Mouse (Mus musculus): Measurements from ENCODE around the gene Klc3. TPM values are rescaled to one million over a fixed set of nuclear protein-coding genes. Genes with fewer than 3 reads are reported as not detected.

Klc3 gene
- total and polyA plus RNA-seq, 3 experiments, result 0.17 to 3.9 TPM; not detected in 1

- in situ Hi-C loops (cut with MboI; ENCODE audit: low pct_ligation_motif_present, low pct_unique_long_range_greater_than_20kb, low sequenced_read_pairs), result loop anchor here (10.0 kb wide), 1 partner anchor 195 kb away; the partner anchor contains the start of gene Gipr
- H3K9me3 ChIP-seq (replicated peaks; ENCODE audit: low read length), result peaks cover 4% of the 10 kb centered on the region
Observed at GRCm38 (mm10) chr7:19359892-19360641, 43.8 kb downstream of the Klc3 start.

DNA sequence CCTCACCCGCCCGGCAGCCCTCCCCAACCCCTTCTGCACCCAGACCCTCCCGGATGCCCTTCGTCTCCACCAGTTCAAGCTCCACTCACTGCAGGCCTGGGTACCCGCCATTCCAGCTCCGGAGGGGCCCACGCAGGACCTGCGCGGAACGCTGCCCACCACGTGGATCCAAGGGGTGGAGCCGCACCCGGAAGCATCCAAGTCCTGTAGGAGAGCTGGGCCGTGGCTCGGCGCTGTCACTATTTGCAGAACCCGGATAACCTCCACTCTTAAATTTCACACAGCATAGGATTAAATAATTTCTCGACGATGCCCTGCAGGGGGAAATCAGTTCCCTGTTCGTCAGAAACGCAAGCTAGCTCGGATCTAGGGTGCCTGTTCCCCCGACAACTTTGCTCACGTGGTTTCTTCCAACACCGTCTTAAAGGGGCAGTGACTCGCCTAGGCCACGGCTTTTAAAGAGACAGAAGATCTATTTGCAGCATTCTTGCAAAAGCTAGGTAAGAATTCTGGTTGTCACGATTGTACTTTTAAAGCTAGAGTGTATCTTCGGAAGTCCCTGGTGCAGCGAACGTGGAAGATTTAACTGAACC lies 44.5 kb downstream of the Klc3 start, which contains the start of the genes Cd3eap and Ppp1r13l:
Cd3eap (minus strand) TSS at position 185 of the 593 bp plus-strand sequence.
Ppp1r13l (plus strand) TSS at position 451 of the 593 bp plus-strand sequence.
- in situ Hi-C loops (cut with MboI; ENCODE audit: low pct_ligation_motif_present, low pct_unique_long_range_greater_than_20kb, low sequenced_read_pairs) (loop anchor here (10.0 kb wide), 1 partner anchor 195 kb away; the partner anchor contains the start of gene Gipr), dilution Hi-C loops (cut with MboI; ENCODE audit: extremely low pct_ligation_motif_present, extremely low pct_unique_long_range_greater_than_20kb, low sequenced_read_pairs) (no loop called here)
- peaks cover 20 to 35% of the 10 kb centered on the region in 2 experiments for H3K36me3 ChIP-seq (replicated peaks in 1 of 2; ENCODE audit: control insufficient read depth in 1 of 2, insufficient read depth in 1 of 2, low read length in 1 of 2)
- peak within 1 kb of the TSS; percentile 73 for H3K4me2 ChIP-seq (ENCODE audit: insufficient read depth, low read depth, poor library complexity, severe bottlenecking)
- peaks cover 4% of the 10 kb centered on the region for H3K9me3 ChIP-seq (replicated peaks; ENCODE audit: low read length)
- H3K27me3 ChIP-seq (replicated peaks), result peaks cover 38% of the 10 kb centered on the region
- peaks cover 8 to 38% of the 10 kb centered on the region in 2 experiments; a peak in 3 of 4 replicates for H3K4me1 ChIP-seq (ENCODE audit: control insufficient read depth in 1 of 2, insufficient read depth in 2 of 2)
- H3K27ac ChIP-seq (ENCODE audit: insufficient read depth, low read depth), result no peak within 1 kb of the TSS
- H3K9ac ChIP-seq (ENCODE audit: insufficient read depth, low read depth), result peak within 1 kb of the TSS; percentile 47
- peak; percentile 87 for DNase-seq (ENCODE audit: extremely low read depth)
- peaks cover 8% of the 10 kb centered on the region for H3K79me2 ChIP-seq (replicated peaks; ENCODE audit: control insufficient read depth, extremely low read depth, insufficient read depth, poor library complexity, severe bottlenecking)
- H3K4me3 ChIP-seq (replicated peaks in 1 of 3; ENCODE audit: low read depth in 2 of 3, low read length in 2 of 3, poor library complexity in 1 of 3), result peak within 1 kb of the TSS; percentile 70 to 85 (median 73)
- peak; percentile 97 for TF ChIP-seq MYC (IDR thresholded peaks at IDR 0.05; ENCODE audit: low read depth, low read length)
- TF ChIP-seq IRF4 (IDR thresholded peaks at IDR 0.05; ENCODE audit: low read depth, low read length), result no peak
- TF ChIP-seq MEF2A (IDR thresholded peaks at IDR 0.05; ENCODE audit: borderline replicate concordance, low read depth, low read length), result no peak
- no peak for TF ChIP-seq ETS1 (conservative IDR thresholded peaks at IDR 0.05; ENCODE audit: low read depth, low read length)
- TF ChIP-seq MXI1 (IDR thresholded peaks at IDR 0.05; ENCODE audit: low read depth, low read length), result peak; percentile 99
- peak; percentile 82 for TF ChIP-seq POLR2A (IDR thresholded peaks at IDR 0.05; ENCODE audit: low read depth, low read length)
- TF ChIP-seq ELF1 (IDR thresholded peaks at IDR 0.05; ENCODE audit: low read depth, low read length), result peak; percentile 72
- TF ChIP-seq ZNF384 (IDR thresholded peaks at IDR 0.05; ENCODE audit: low read depth, low read length), result no peak
- TF ChIP-seq KAT2A (IDR thresholded peaks at IDR 0.05; ENCODE audit: insufficient replicate concordance, low read length), result 0 out of 2 replicates have a peak, but pooled peaks have one; percentile 40
- 0 out of 2 replicates have a peak, but pooled peaks have one; percentile 6 for TF ChIP-seq JUND (conservative IDR thresholded peaks at IDR 0.05; ENCODE audit: low read depth, low read length)
- TF ChIP-seq ZC3H11A (IDR thresholded peaks at IDR 0.05; ENCODE audit: low read depth, low read length), result no peak
- no peak for TF ChIP-seq MAFK (IDR thresholded peaks at IDR 0.05; ENCODE audit: insufficient replicate concordance, low read length)
- peak; percentile 97 for TF ChIP-seq MAX (IDR thresholded peaks at IDR 0.05; ENCODE audit: low read length)
- TF ChIP-seq HCFC1 (IDR thresholded peaks at IDR 0.05; ENCODE audit: low read depth, low read length), result peak; percentile 80
- no peak for TF ChIP-seq ZKSCAN1 (IDR thresholded peaks at IDR 0.05; ENCODE audit: borderline replicate concordance, low read depth, low read length)
- no peak for TF ChIP-seq RAD21 (IDR thresholded peaks at IDR 0.05; ENCODE audit: low read depth, low read length)
- no peak for TF ChIP-seq POLR2AphosphoS2 (IDR thresholded peaks at IDR 0.05; ENCODE audit: low read depth, low read length)
- no peak for TF ChIP-seq CTCF (conservative IDR thresholded peaks at IDR 0.05 in 1 of 2, IDR thresholded peaks at IDR 0.05 in 1 of 2; ENCODE audit: low read depth in 2 of 2, low read length in 2 of 2)
- no peak for TF ChIP-seq TCF12 (IDR thresholded peaks at IDR 0.05; ENCODE audit: low read depth, low read length)
- peak; percentile 100 for TF ChIP-seq CHD1 (IDR thresholded peaks at IDR 0.05; ENCODE audit: low read depth, low read length)
- TF ChIP-seq EP300 (IDR thresholded peaks at IDR 0.05; ENCODE audit: low read length), result no peak
- TF ChIP-seq UBTF (IDR thresholded peaks at IDR 0.05; ENCODE audit: low read depth, low read length), result no peak
- TF ChIP-seq USF1 (IDR thresholded peaks at IDR 0.05; ENCODE audit: low read depth, low read length), result peak; percentile 68

More at GRCm38 (mm10) chr7:19359892-19360641, 43.8 kb downstream of the Klc3 start:
- H3K4me2 ChIP-seq (ENCODE audit: insufficient read depth, low read depth, poor library complexity, severe bottlenecking), result peak overlapping the region; percentile 73
- peak; percentile 81 for DNase-seq (ENCODE audit: extremely low read depth)
- dilution Hi-C loops (cut with MboI; ENCODE audit: extremely low pct_ligation_motif_present, extremely low pct_unique_long_range_greater_than_20kb, low sequenced_read_pairs), result no loop called here
- no peak overlapping the region for H3K27ac ChIP-seq (ENCODE audit: insufficient read depth, low read depth)
- peaks cover 8% of the 10 kb centered on the region for H3K79me2 ChIP-seq (replicated peaks; ENCODE audit: control insufficient read depth, extremely low read depth, insufficient read depth, poor library complexity, severe bottlenecking)
- no peak overlapping the region for H3K9ac ChIP-seq (ENCODE audit: insufficient read depth, low read depth)
- peak overlapping the region; percentile 70 to 85 (median 73) for H3K4me3 ChIP-seq (replicated peaks in 1 of 3; ENCODE audit: low read depth in 2 of 3, low read length in 2 of 3, poor library complexity in 1 of 3)
- TF ChIP-seq CHD2 (IDR thresholded peaks at IDR 0.05; ENCODE audit: low read length) (no peak), ZNF384 (IDR thresholded peaks at IDR 0.05; ENCODE audit: low read depth, low read length) (no peak), ZC3H11A (IDR thresholded peaks at IDR 0.05; ENCODE audit: low read depth, low read length) (no peak), ETS1 (conservative IDR thresholded peaks at IDR 0.05; ENCODE audit: low read depth, low read length) (no peak), MYC (IDR thresholded peaks at IDR 0.05; ENCODE audit: low read depth, low read length) (no peak), POLR2A (IDR thresholded peaks at IDR 0.05; ENCODE audit: low read depth, low read length) (no peak), MAX (IDR thresholded peaks at IDR 0.05; ENCODE audit: low read length) (no peak; the same call in 1 of the 2 replicates), RAD21 (IDR thresholded peaks at IDR 0.05; ENCODE audit: low read depth, low read length) (no peak), IRF4 (IDR thresholded peaks at IDR 0.05; ENCODE audit: low read depth, low read length) (no peak), JUN (IDR thresholded peaks at IDR 0.05; ENCODE audit: insufficient read depth, low read depth, low read length) (no peak), EP300 (IDR thresholded peaks at IDR 0.05; ENCODE audit: low read length) (no peak), MEF2A (IDR thresholded peaks at IDR 0.05; ENCODE audit: borderline replicate concordance, low read depth, low read length) (no peak), E2F4 (IDR thresholded peaks at IDR 0.05; ENCODE audit: insufficient replicate concordance, low read depth, low read length) (0 out of 2 replicates have a peak, but pooled peaks have one; percentile 56), HCFC1 (IDR thresholded peaks at IDR 0.05; ENCODE audit: low read depth, low read length) (peak; percentile 65), TCF12 (IDR thresholded peaks at IDR 0.05; ENCODE audit: low read depth, low read length) (no peak), MXI1 (IDR thresholded peaks at IDR 0.05; ENCODE audit: low read depth, low read length) (peak; percentile 68), NRF1 (IDR thresholded peaks at IDR 0.05; ENCODE audit: low read depth, low read length) (no peak), BHLHE40 (IDR thresholded peaks at IDR 0.05; ENCODE audit: low read depth, low read length) (0 out of 2 replicates have a peak, but pooled peaks have one; percentile 37), ELF1 (IDR thresholded peaks at IDR 0.05; ENCODE audit: low read depth, low read length) (no peak), TBP (conservative IDR thresholded peaks at IDR 0.05; ENCODE audit: low read depth, low read length) (no peak)
- peaks cover 38% of the 10 kb centered on the region for H3K27me3 ChIP-seq (replicated peaks)
- peaks cover 8 to 38% of the 10 kb centered on the region in 2 experiments; a peak in 3 of 4 replicates for H3K4me1 ChIP-seq (ENCODE audit: control insufficient read depth in 1 of 2, insufficient read depth in 2 of 2)
- peaks cover 15 to 28% of the 10 kb centered on the region in 2 experiments for H3K36me3 ChIP-seq (replicated peaks in 1 of 2; ENCODE audit: control insufficient read depth in 1 of 2, insufficient read depth in 1 of 2, low read length in 1 of 2)
